Mouse (Mus musculus) midbrain, embryonic 11.5 days (tissue): Measurements from ENCODE around the gene Magi3. TPM values are rescaled to one million over a fixed set of nuclear protein-coding genes. Genes with fewer than 3 reads are reported as not detected.

Experiments
- ATAC-seq: fragments of 200-750 bp; cut with Nextera tagmentation; 2 replicates; pipeline ENCODE4 v1.8.0; 2017; ENCODE audit warnings: moderate TSS enrichment, moderate library complexity; ENCODE audit not compliant: low FRiP score
- DNase-seq: peaks from one replicate; pipeline ENCODE4 v3.0.0; 2015; ENCODE audit warnings: low spot score; ENCODE audit errors: missing footprints
- H3K27ac ChIP-seq: fragments of 300-500 bp; sonication (generic); 2 replicates; pipeline ENCODE4 v1.5.1; 2014; ENCODE audit warnings: low read depth, low read length
- H3K27me3 ChIP-seq: fragments of 300-500 bp; sonication (generic); 2 replicates; pipeline ENCODE4 v1.6.1; 2014; ENCODE audit warnings: mild to moderate bottlenecking, low read length, moderate library complexity, mixed read lengths; ENCODE audit not compliant: control insufficient read depth, insufficient read depth
- H3K36me3 ChIP-seq: fragments of 300-500 bp; sonication (generic); 2 replicates; pipeline ENCODE4 v1.6.1; 2014; ENCODE audit warnings: mild to moderate bottlenecking, low read length, moderate library complexity, mixed read lengths; ENCODE audit not compliant: control insufficient read depth, insufficient read depth
- H3K4me1 ChIP-seq: fragments of 300-500 bp; sonication (generic); 2 replicates; pipeline ENCODE4 v1.6.1; 2014; ENCODE audit warnings: low read length; ENCODE audit not compliant: control insufficient read depth, insufficient read depth
- H3K4me2 ChIP-seq: fragments of 300-500 bp; sonication (generic); 2 replicates; pipeline ENCODE4 v1.6.1; 2014; ENCODE audit warnings: mild to moderate bottlenecking, moderate library complexity
- H3K4me3 ChIP-seq: fragments of 300-500 bp; sonication (generic); 2 replicates; pipeline ENCODE4 v1.5.1; 2014; ENCODE audit warnings: low read depth, low read length
- H3K9ac ChIP-seq: fragments of 300-500 bp; sonication (generic); 2 replicates; pipeline ENCODE4 v1.6.1; 2014; ENCODE audit warnings: low read length
- H3K9me3 ChIP-seq: fragments of 300-500 bp; sonication (generic); 2 replicates; pipeline ENCODE4 v1.6.1; 2016; ENCODE audit warnings: low read length; ENCODE audit not compliant: control insufficient read depth
- WGBS: fragments of 180-500 bp; shearing (Covaris S2); extraction: QIAGEN DNeasy Blood & Tissue Kit; methylation state at CpG from one replicate; pipeline ENCODE4 v1.1.7; 2014; 5-methylcytosine and 5-hydroxymethylcytosine counted together
- polyA plus RNA-seq: library from polyadenylated mRNA; unstranded; fragments of >200 nt; fragmentation: Nextera tagmentation; extraction: Ambion mirVana; gene quantifications from 2 replicates; pipeline ENCODE4 v1.2.1, GENCODE M21; 2014

Magi3 gene
- polyA plus RNA-seq, 1 experiment from 2014 or later: 4.2 TPM

DNA sequence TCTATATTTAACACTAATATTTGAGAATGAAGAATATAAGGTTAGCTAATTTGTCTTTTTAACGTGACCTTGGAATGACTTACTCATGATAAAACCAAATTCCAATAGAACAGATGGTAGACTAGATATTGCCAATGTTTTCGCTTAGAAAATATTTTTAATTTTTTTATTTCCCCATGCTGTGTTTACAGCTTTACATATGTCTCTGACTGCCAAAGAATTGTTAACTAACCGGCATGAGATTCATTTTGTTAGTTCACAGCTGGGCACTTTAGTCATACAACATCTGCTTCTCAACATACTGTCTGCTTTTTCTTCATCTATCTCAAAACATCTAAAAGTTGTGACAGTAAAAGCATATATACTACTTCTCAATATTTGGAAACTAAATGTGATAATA, 58.8 kb downstream of the Magi3 start:
- ATAC-seq: no peak
- Histone ChIP-seq H3K9ac (no peak overlapping the region), H3K27me3 (no peaks in the 10 kb centered on the region), H3K9me3 (no peaks in the 10 kb centered on the region), H3K27ac (no peak overlapping the region), H3K4me3 (no peak overlapping the region), H3K4me1 (no peaks in the 10 kb centered on the region), H3K36me3 (no peaks in the 10 kb centered on the region), H3K4me2 (no peak overlapping the region)
- 91% methylated on average over 3 of the region's 3 CpGs for WGBS
- no peak for DNase-seq

DNA sequence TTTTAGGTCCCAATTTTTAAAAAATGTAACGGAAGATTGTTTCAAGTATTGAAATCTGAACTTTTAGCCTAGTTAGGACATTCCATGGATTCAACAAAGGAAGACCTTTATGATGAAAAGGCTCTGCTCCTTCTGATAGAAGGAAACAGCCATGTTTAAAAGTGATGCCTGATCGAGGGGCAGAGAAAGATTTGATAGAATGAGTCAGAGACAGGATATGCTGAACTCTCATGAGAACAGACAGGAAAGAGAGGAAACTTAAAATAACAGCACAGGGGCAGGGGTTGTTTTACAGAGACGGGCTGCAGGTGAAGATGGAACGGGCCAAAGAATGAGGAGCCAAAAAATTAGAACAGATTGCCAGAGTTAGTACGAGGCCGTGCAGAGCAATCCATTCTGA, 59.6 kb downstream of the Magi3 start:
- H3K36me3 ChIP-seq: no peaks in the 10 kb centered on the region
- no peak overlapping the region for H3K27ac ChIP-seq
- H3K4me2 ChIP-seq: no peak overlapping the region
- H3K4me3 ChIP-seq: no peak overlapping the region
- DNase-seq (no peak), ATAC-seq (no peak)
- WGBS: 84% methylated on average over 6 of the region's 6 CpGs
- no peaks in the 10 kb centered on the region for H3K27me3 ChIP-seq
- no peaks in the 10 kb centered on the region for H3K9me3 ChIP-seq
- no peak overlapping the region for H3K9ac ChIP-seq
- H3K4me1 ChIP-seq: no peaks in the 10 kb centered on the region

DNA sequence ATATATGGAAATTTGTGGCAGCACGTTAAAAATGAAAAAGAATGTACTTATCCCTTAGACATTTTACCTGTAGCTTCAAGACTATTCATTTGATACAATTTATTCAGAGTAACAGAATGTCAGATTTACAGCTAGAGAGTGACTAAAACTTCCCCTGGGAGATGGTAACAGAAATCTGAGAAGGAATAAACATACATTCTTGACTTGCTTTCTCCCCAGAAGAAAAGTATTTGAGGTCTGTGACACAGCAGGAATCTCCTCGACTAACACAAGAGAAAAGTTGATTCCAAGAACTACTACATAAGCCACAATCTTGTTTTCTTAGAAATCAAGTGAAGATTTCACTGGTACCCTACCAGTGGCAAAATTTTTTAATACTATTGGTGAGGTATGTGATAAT, 70.0 kb downstream of the Magi3 start:
- no peak overlapping the region for H3K27ac ChIP-seq
- H3K4me2 ChIP-seq: no peak overlapping the region
- WGBS: 72% methylated on average over 2 of the region's 2 CpGs
- DNase-seq (no peak), ATAC-seq (no peak)
- H3K4me1 ChIP-seq: no peaks in the 10 kb centered on the region
- no peak overlapping the region for H3K4me3 ChIP-seq
- H3K27me3 ChIP-seq: no peaks in the 10 kb centered on the region
- no peaks in the 10 kb centered on the region for H3K36me3 ChIP-seq
- no peaks in the 10 kb centered on the region for H3K9me3 ChIP-seq
- H3K9ac ChIP-seq: no peak overlapping the region

DNA sequence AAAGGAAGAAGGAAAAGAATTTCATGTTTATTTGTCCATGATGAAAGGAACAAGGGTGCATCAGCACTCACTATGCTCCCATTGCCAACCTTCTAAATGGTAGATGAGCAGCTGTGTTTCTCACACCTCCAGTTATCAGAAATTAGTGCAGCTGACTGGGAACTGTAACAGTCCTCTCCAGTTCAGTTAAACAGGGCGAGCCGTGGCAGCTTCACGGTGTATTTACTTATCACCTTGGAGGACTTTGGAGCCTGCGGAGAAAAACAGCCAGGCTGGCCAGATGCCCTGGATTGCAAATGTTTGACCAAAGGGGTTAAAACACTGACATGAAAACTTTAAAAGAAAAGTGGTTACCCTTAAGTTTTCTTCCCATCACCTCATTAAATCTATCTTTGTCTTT, 77.8 kb downstream of the Magi3 start:
- WGBS: 62% methylated on average over 4 of the region's 4 CpGs
- no peaks in the 10 kb centered on the region for H3K9me3 ChIP-seq
- H3K4me1 ChIP-seq: no peaks in the 10 kb centered on the region
- ATAC-seq: no peak
- H3K27me3 ChIP-seq: no peaks in the 10 kb centered on the region
- no peak overlapping the region for H3K27ac ChIP-seq
- no peaks in the 10 kb centered on the region for H3K36me3 ChIP-seq
- no peak for DNase-seq
- H3K4me2 ChIP-seq: no peak overlapping the region
- H3K4me3 ChIP-seq: no peak overlapping the region
- no peak overlapping the region for H3K9ac ChIP-seq

DNA sequence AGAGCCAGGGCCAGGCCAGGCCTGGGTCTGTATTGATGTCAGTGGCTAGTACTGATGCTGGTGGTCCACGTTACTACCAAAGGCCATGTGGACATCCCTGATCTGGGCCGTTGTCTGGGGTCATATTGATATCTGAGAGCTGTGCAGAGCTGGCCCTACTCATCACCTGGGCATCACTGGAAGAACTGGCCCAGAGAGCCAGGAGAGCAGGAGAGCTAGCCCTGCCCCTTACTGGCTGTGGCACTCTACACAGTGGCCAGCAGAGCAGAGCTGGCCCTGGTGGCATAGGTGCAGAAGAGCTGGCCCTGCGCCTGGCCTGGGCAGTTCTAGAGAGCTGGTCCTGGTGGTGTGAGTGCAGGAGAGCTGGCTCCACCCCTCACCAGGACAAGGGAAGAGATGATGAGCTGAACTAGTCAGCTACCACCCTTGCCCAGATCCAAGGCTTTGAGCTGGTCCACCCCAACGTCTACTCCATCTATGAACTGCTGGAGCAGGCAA, 81.2 kb downstream of the Magi3 start:
- ATAC-seq (no peak), DNase-seq (no peak)
- WGBS: 93% methylated on average over 4 of the region's 4 CpGs
- H3K4me3 ChIP-seq: no peak overlapping the region
- no peaks in the 10 kb centered on the region for H3K36me3 ChIP-seq
- no peaks in the 10 kb centered on the region for H3K9me3 ChIP-seq
- H3K27me3 ChIP-seq: no peaks in the 10 kb centered on the region
- no peak overlapping the region for H3K4me2 ChIP-seq
- no peak overlapping the region for H3K9ac ChIP-seq
- no peak overlapping the region for H3K27ac ChIP-seq
- no peaks in the 10 kb centered on the region for H3K4me1 ChIP-seq

DNA sequence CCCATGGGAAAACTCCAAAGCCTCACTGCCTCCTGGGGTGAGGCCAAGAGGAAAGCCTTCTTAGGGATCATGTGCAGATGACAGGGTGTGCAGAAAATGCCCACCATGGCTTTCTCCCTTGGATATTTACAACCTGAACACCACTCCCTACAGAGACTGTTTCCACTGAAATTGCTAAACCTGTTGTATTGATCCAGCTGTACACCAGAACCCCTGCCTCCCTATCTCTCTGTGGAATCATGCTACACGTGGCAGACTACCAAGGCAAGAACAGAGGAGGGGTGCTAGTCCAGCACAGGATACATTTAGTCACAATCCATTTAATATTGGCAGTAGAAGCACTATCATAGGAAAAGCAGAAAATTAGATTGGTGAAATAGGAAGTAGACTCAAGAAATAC, 94.5 kb downstream of the Magi3 start:
- no peak overlapping the region for H3K27ac ChIP-seq
- 90% methylated on average over 1 of the region's 1 CpGs for WGBS

DNA sequence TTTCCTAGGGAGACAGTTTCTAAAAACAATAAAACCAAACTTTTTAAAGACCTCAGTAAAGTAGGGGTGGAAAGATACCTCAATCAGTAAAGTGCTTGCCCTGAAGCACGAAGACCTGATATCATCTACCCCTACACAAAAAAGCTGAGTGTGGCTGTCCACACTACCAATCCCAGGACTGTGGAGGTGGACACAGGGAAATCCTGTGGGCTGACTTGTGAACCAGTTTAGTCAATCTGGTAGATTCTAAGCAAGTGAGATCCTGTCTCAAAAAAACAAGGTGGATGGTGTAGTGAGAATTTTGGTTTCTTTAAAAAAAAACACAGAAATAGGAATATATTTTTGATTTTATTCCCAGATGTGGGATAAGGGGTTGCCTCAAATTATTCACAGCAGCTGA, 96.3 kb downstream of the Magi3 start:
- DNase-seq (no peak), ATAC-seq (no peak)
- no peak overlapping the region for H3K4me2 ChIP-seq
- H3K27ac ChIP-seq: no peak overlapping the region
- no peak overlapping the region for H3K9ac ChIP-seq
- no peak overlapping the region for H3K4me3 ChIP-seq
- H3K4me1 ChIP-seq: no peaks in the 10 kb centered on the region
- WGBS: 94% methylated on average over 1 of the region's 1 CpGs
- no peaks in the 10 kb centered on the region for H3K9me3 ChIP-seq
- no peaks in the 10 kb centered on the region for H3K36me3 ChIP-seq
- H3K27me3 ChIP-seq: no peaks in the 10 kb centered on the region

More for the DNA sequence above, 94.5 kb downstream of the Magi3 start:
- Histone ChIP-seq H3K36me3 (no peaks in the 10 kb centered on the region), H3K4me3 (no peak overlapping the region), H3K9ac (no peak overlapping the region), H3K9me3 (no peaks in the 10 kb centered on the region), H3K4me1 (no peaks in the 10 kb centered on the region), H3K27me3 (no peaks in the 10 kb centered on the region), H3K4me2 (no peak overlapping the region)
- DNase-seq (no peak), ATAC-seq (no peak)

DNA sequence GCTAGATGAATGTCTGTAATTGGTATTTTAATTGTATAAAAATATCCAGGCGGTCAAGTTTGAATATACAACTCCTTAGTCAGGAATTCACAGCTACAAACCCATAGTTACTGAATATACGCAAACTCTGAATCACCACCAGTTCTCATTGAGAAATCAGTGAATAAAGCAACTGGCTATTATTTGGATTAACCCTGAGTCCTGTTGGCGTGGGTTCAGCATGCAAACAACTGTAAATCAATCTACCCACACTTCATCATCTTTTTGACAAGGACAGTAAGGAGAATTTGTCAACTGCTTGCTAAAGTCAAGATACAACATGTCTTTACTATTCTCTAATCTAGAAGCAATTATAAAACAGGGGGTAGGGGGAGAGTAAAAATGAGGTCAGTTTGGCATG, 110.7 kb downstream of the Magi3 start:
- no peak for ATAC-seq
- WGBS: 90% methylated on average over 3 of the region's 3 CpGs
- H3K4me1 ChIP-seq: no peaks in the 10 kb centered on the region
- no peaks in the 10 kb centered on the region for H3K36me3 ChIP-seq
- H3K9me3 ChIP-seq: no peaks in the 10 kb centered on the region
- H3K9ac ChIP-seq: no peak overlapping the region
- no peaks in the 10 kb centered on the region for H3K27me3 ChIP-seq
- H3K27ac ChIP-seq: no peak overlapping the region
- DNase-seq: no peak
- no peak overlapping the region for H3K4me2 ChIP-seq
- H3K4me3 ChIP-seq: no peak overlapping the region

DNA sequence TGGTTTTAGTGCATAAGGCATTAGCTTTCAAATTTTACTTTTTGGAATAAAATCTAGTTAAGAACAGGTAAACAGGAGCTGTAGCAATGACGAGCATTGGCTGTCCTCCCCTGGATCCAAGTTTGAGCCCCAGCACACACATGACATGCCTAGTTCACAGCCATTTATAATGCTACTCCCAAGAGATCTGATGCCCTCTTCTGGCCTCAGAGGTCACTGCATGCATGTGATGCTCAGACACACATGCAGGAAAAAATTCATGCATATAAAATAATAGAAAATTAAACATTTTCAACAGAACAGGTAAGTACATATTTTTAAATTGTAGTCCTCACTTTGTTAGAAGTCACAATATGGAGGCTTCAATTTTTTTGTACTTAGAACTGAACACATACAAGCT, 115.2 kb downstream of the Magi3 start:
- no peaks in the 10 kb centered on the region for H3K4me1 ChIP-seq
- no peak for ATAC-seq
- 62% methylated on average over 1 of the region's 1 CpGs for WGBS

DNA sequence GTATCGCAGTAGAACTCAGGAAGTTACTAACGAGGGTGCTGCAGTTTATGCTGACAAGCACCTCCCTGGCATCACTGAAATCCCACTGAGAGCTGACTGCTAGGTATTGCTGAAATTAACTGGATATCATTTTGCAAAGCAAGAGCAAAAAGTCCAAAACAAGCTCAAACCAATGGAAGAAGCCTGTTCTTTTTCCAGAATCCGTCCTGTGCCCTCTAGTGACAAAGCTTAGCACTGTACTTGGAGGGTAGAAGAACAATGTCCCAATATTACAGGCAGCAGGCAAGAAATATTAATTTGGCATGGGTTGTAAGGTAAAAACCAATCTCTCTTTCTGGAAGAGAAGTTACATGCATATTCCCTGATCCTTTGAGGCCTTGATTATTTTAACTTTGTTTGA, 118.5 kb downstream of the Magi3 start:
- H3K4me2 ChIP-seq: no peak overlapping the region
- no peak overlapping the region for H3K9ac ChIP-seq
- no peak for DNase-seq
- no peak for ATAC-seq
- H3K4me1 ChIP-seq: no peaks in the 10 kb centered on the region
- WGBS: 72% methylated on average over 3 of the region's 3 CpGs
- no peak overlapping the region for H3K27ac ChIP-seq
- H3K27me3 ChIP-seq: no peaks in the 10 kb centered on the region
- H3K4me3 ChIP-seq: no peak overlapping the region
- no peaks in the 10 kb centered on the region for H3K9me3 ChIP-seq
- no peaks in the 10 kb centered on the region for H3K36me3 ChIP-seq

More for the DNA sequence above, 115.2 kb downstream of the Magi3 start:
- Histone ChIP-seq H3K4me3 (no peak overlapping the region), H3K9ac (no peak overlapping the region), H3K27ac (no peak overlapping the region), H3K9me3 (no peaks in the 10 kb centered on the region), H3K36me3 (no peaks in the 10 kb centered on the region), H3K4me2 (no peak overlapping the region), H3K27me3 (no peaks in the 10 kb centered on the region)
- DNase-seq: peak; percentile 86
